Mouse (Mus musculus) layer of hippocampus, adult 9-11 months (tissue): ENCODE measurements around the gene Polr3h.

Source experiments
- DNase-seq: peaks from one replicate; pipeline ENCODE4 v3.0.0; 2022

The Polr3h gene

DNA sequence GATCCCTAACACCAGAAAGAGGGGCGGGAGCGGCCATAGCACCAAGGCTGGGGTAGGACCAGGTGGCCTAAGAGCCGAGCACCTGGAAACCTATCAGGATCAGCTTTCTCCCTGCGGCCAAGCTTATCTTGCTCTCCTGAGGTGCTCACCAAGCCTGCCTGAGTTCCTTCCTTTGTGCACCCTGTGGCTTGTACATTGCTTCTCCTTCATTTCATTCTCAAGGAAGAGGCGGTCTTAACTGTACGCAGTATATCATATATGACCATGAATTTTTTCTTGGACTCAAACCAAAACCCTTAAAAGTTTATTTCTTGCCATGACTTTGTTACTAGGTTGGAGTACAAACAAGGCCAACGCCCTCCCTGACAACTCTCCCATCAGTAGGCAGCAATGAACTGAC, 61.8 kb downstream of the Polr3h start:
- no peak for DNase-seq

DNA sequence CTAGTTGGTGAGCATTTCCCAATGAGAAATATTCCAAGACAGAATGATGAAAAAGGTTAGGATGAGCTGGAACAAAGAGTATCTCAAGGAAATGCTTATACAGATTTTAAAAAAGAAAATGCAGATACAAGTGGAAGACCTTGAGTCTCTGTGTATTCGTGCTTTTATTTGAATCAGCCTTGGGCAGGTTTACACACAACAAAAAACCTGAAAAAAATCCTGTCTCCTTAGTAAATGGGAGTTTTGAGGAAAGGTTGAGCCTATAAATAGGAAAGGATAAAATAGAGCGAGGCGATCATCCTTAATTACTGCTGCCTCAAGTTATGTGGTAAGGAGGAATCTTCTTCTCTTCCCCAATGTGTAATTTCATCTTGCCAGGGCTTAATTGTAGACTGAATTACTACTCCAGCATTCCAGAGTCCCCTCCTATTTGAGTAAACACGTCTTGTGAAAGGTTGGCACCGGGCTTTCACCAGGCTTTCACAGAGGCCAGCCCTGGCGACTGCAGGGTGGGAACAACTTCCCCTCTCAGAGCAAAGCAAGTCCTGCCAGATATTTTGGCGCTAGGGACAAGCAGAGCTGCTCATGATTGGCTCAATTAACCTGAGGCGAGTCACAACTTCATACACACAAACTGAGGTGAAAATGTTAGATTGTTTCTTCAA, 65.4 kb downstream of the Polr3h start:
- DNase-seq, result no peak

- DNase-seq, result peak; percentile 97
Observed at GRCm38 (mm10) chr15:81859330-81860255, 66.4 kb downstream of the Polr3h start.

DNA sequence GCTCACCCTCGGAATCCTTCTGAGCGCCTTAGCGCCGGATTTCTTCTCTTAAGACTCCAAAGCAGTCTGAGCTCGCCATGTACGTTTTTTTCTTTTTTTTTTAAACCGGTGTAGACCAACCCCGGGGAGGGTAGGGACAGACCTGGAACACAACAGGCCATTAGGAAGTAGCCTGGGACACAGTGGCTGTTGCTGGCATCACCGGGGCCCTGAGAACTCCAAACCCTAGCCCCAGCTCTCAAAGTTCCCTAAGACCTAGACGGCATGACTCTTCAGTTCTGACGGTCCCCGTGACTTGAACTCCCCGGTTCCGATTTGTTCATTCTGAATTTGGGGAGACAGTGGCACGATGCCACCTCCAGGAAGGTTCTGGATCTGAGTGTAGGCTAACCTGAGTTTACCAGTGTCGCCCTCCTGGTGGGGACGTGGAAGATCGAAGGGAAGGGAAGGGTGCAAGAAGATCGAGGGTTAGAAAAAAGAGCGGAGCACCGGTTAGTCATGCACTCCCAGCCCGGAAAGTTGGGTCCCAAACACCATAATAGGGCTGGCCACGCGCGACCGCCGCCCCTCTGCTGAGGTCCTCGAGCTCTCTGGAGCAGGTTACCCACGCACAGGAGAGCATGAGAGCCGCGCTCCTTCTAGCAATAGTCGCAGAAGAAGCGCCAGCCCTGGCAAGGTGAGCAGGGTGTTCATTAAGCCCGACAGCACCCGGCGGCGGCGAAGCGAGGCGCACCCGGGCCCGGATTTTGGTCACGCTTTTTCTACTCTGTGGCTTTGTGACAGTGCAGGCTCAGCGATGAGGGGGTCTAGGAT, 67.3 kb downstream of the Polr3h start, which contains the start of gene Tob2:
Tob2 (minus strand) TSS at position 280 of the 813 bp plus-strand sequence.
- DNase-seq, result peak; percentile 83

- DNase-seq, result peak; percentile 88
Observed at GRCm38 (mm10) chr15:81858138-81858516, 67.9 kb downstream of the Polr3h start.

GRCm38 (mm10) chr15:81857724-81858116, 68.3 kb downstream of the Polr3h start:
- no peak for DNase-seq

GRCm38 (mm10) chr15:81856938-81857723, 68.9 kb downstream of the Polr3h start:
- no peak for DNase-seq

- DNase-seq, result peak; percentile 93
Observed at GRCm38 (mm10) chr15:81856030-81856790, 69.8 kb downstream of the Polr3h start.

GRCm38 (mm10) chr15:81853081-81853480, 73.0 kb downstream of the Polr3h start:
- no peak for DNase-seq

DNA sequence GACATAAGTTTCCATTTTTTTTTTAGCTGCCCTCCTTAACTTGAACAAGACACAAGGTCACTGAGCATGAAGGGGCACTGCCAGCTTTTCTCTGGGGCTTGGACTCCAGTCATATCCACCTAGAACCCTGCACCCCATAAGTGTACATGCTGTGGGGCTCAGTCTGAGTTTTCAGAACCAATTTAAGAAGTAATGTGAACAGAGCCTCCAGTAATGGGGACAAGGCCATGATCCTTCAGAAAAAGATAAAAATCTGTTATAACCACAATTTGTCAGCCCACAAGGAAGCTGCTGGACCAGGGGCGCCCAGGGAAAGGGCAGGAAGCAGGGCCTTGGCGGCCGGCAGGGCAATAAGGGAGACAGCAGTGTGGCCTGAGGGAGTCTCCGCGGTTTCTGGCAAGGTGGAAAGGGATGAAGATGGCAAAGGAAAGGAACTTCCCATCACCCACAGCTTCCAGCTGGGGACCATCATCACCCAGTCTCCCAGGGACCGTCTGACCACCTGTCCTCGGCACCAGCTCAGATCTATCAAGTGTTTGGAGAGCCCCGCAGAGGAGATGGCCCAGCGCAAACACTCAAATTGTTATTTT, 73.5 kb downstream of the Polr3h start:
- DNase-seq, result no peak

- no peak for DNase-seq
Observed at GRCm38 (mm10) chr15:81851375-81851774, 74.7 kb downstream of the Polr3h start.

DNA sequence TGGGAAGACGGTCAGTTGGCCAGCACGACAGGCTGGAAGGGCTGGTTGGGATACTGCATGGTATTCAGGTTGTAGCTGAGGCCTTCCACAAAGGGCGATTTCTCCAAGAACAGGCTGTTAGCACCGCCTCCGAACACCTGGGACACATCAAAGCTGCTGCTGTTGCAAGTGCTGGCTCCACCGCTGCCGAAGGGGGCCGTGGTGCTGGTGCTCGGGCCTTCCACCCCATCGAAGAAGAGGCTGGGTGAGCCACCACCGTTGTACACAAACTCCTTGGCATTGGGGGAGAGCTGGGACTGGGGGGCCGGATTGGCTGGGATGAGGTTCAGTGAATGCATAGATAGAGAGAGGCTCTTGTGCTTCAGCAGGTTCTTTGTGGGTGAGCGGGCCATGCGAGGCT, 75.3 kb downstream of the Polr3h start:
- DNase-seq, result no peak

- no peak for DNase-seq
Observed at GRCm38 (mm10) chr15:81849104-81849503, 76.9 kb downstream of the Polr3h start.

GRCm38 (mm10) chr15:81848301-81848700, 77.7 kb downstream of the Polr3h start:
- DNase-seq, result peak; percentile 73

- no peak for DNase-seq
Observed at GRCm38 (mm10) chr15:81847861-81848260, 78.2 kb downstream of the Polr3h start.

- no peak for DNase-seq
Observed at GRCm38 (mm10) chr15:81847161-81847560, 78.9 kb downstream of the Polr3h start.

GRCm38 (mm10) chr15:81846755-81847154, 79.3 kb downstream of the Polr3h start:
- DNase-seq, result no peak

DNA sequence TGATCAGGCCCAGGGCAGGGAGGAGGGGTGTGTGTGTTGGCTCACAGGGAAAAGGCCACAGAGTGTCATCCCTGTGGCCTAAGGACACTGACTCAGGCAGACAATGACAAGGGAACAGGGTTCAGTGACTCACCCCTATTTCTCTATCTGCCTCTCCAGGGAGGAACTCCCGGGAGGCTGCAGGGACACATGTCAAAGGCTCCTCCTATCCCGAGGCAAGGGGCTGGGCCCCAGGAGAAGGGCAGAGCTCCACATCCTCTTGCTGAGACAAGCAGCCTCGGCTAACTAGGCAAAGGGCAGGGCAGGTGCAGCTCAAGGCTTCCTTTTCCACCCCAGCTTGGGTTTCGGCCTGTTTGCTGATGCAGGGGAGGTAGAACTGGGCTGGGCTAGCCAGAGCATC, 80.3 kb downstream of the Polr3h start:
- no peak for DNase-seq

GRCm38 (mm10) chr15:81845033-81845625, 80.9 kb downstream of the Polr3h start:
- DNase-seq, result no peak

DNA sequence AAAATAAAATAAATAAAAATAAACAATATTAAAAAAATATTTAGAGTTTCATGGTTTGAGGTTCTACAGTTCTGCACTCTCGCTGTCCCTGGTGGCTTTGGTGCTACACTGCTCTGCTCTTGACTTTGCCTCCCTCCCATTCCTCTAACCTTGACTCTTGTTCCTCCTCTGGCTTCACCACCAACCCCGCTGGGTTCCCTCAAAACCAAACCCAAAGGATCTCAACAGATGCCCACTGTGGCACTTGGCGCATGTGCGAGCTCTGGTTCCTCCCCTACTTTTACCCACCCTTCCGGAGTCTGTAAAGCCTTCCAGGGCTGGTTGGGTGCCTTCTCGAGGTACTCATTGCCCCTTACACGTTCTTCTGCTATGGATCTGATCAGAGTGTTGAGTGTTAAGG, 83.8 kb downstream of the Polr3h start:
- no peak for DNase-seq

DNA sequence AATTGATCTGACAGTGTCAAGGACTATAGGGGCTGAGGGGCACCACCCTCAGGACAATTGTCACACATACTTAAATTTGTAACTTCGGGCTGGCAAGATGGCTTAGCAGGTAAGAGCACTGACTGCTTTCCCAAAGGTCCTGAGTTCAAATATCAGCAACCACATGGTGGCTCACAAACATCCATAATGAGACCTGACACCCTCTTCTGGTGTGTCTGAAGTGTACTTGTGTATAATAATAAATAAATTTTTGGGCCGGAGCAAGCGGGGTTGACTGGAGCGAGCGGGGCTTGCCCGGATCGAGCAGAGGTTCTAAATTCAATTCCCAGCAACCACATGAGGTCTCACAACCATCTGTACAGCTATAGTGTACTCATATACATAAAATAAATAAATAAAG, 85.7 kb downstream of the Polr3h start:
- no peak for DNase-seq
